Mouse (Mus musculus): ENCODE results near the gene Hcar2. TPM values are rescaled to one million over a fixed set of nuclear protein-coding genes. Genes with fewer than 3 reads are reported as not detected.

The Hcar2 gene
- polyA plus RNA-seq (2014; fragmentation: Nextera tagmentation; extraction: Ambion mirVana): not detected in 2 replicates

- Histone ChIP-seq H3K27me3 (ENCODE audit: control insufficient read depth, insufficient read depth, low read length) (no peaks in the 10 kb centered on the region), H3K9ac (ENCODE audit: low read depth, low read length) (no peak within 1 kb of the TSS), H3K27ac (ENCODE audit: low read depth, low read length) (no peak within 1 kb of the TSS), H3K36me3 (ENCODE audit: control insufficient read depth, insufficient read depth, low read length) (no peaks in the 10 kb centered on the region), H3K4me1 (replicated peaks; ENCODE audit: control insufficient read depth, insufficient read depth, low read length) (no peaks in the 10 kb centered on the region), H3K9me3 (ENCODE audit: control insufficient read depth, low read length) (no peaks in the 10 kb centered on the region), H3K4me2 (replicated peaks; ENCODE audit: low read depth, low read length) (no peak within 1 kb of the TSS), H3K4me3 (ENCODE audit: low read depth, low read length) (no peak within 1 kb of the TSS)
- 89% methylated on average over 12 of the region's 12 CpGs for WGBS
- no peak for DNase-seq (ENCODE audit: low spot score)
- no peak for ATAC-seq (ENCODE audit: low FRiP score)
Observed at GRCm38 (mm10) chr5:123865365-123865764, at the start of gene Hcar2. TSS of gene Hcar2 (minus strand) at chr5:123865499.

- Histone ChIP-seq H3K27ac (ENCODE audit: low read depth, low read length) (no peak overlapping the region), H3K27me3 (ENCODE audit: control insufficient read depth, insufficient read depth, low read length) (no peaks in the 10 kb centered on the region), H3K4me3 (ENCODE audit: low read depth, low read length) (no peak overlapping the region), H3K9ac (ENCODE audit: low read depth, low read length) (no peak overlapping the region), H3K9me3 (ENCODE audit: control insufficient read depth, low read length) (no peaks in the 10 kb centered on the region), H3K4me2 (replicated peaks; ENCODE audit: low read depth, low read length) (no peak overlapping the region), H3K36me3 (ENCODE audit: control insufficient read depth, insufficient read depth, low read length) (no peaks in the 10 kb centered on the region), H3K4me1 (replicated peaks; ENCODE audit: control insufficient read depth, insufficient read depth, low read length) (no peaks in the 10 kb centered on the region)
- ATAC-seq (ENCODE audit: low FRiP score) (no peak), DNase-seq (ENCODE audit: low spot score) (no peak)
- WGBS: 94% methylated on average over 3 of the region's 3 CpGs
Observed at GRCm38 (mm10) chr5:123914852-123915251, 49.6 kb upstream of the Hcar2 start.

- Histone ChIP-seq H3K36me3 (ENCODE audit: control insufficient read depth, insufficient read depth, low read length) (peaks cover 3% of the 10 kb centered on the region; the same call in 1 of the 2 replicates), H3K27me3 (ENCODE audit: control insufficient read depth, insufficient read depth, low read length) (no peaks in the 10 kb centered on the region), H3K9me3 (ENCODE audit: control insufficient read depth, low read length) (no peaks in the 10 kb centered on the region), H3K27ac (ENCODE audit: low read depth, low read length) (peak overlapping the region; percentile 80), H3K4me1 (replicated peaks; ENCODE audit: control insufficient read depth, insufficient read depth, low read length) (0 out of 2 replicates have a peak, but pooled peaks cover 2% of the 10 kb centered on the region), H3K4me2 (replicated peaks; ENCODE audit: low read depth, low read length) (peak overlapping the region; percentile 86), H3K9ac (ENCODE audit: low read depth, low read length) (peak overlapping the region; percentile 97), H3K4me3 (ENCODE audit: low read depth, low read length) (peak overlapping the region; percentile 96)
- WGBS: 5% methylated on average over 10 of the region's 10 CpGs
- no peak; the same call in 1 of the 2 replicates for ATAC-seq (ENCODE audit: low FRiP score)
- DNase-seq (ENCODE audit: low spot score): no peak
Observed at GRCm38 (mm10) chr5:123907631-123907977, 42.3 kb upstream of the Hcar2 start.

DNA sequence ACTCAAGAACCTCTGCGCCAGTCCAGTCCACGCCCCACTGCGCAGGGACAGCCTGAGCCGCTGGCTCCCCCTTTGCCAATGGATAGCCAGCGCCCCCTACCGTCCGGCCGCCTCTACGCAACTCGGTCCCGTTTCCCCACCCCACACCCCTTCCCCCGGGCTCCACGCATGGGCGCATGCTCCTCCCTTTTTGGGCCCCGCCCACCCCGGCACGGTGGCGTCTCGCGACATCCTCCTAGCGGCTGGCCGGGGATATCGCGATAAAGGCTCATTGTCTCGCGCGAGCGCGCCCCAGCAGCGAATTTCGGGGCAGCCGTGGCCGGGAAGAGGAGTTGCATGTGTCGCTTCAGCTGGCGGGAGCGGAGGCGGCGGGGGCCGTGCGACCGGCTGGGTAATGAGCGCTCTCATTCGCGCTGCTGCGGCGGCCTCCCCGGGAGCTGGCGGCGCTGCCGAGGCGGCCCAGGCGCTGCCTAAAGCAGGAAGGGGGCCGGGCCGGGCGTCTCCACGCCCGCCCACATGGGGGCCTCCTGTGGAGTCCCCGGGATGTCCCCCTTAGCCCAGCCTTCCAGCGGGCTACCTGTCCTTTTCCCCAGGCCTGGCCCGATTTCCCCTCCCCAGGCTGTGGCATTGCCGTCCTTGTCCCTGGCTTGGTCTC, 41.8 kb upstream of the Hcar2 start, which contains the start of gene Denr:
Gene Denr (plus strand): TSS at position 200 of the 655 bp plus-strand sequence.
- Histone ChIP-seq H3K9ac (ENCODE audit: low read depth, low read length) (peak within 1 kb of the TSS; percentile 97), H3K4me1 (replicated peaks; ENCODE audit: control insufficient read depth, insufficient read depth, low read length) (0 out of 2 replicates have a peak, but pooled peaks cover 2% of the 10 kb centered on the region), H3K4me2 (replicated peaks; ENCODE audit: low read depth, low read length) (peak within 1 kb of the TSS; percentile 86), H3K4me3 (ENCODE audit: low read depth, low read length) (peak within 1 kb of the TSS; percentile 96), H3K36me3 (ENCODE audit: control insufficient read depth, insufficient read depth, low read length) (peaks cover 3% of the 10 kb centered on the region; the same call in 1 of the 2 replicates), H3K27me3 (ENCODE audit: control insufficient read depth, insufficient read depth, low read length) (no peaks in the 10 kb centered on the region), H3K9me3 (ENCODE audit: control insufficient read depth, low read length) (no peaks in the 10 kb centered on the region), H3K27ac (ENCODE audit: low read depth, low read length) (peak within 1 kb of the TSS; percentile 80)
- DNase-seq (ENCODE audit: low spot score) (peak; percentile 100), ATAC-seq (ENCODE audit: low FRiP score) (peak; percentile 98)
- WGBS: under 1% methylated on average over 49 of the region's 61 CpGs

GRCm38 (mm10) chr5:123906146-123906975, 41.1 kb upstream of the Hcar2 start:
- Histone ChIP-seq H3K27me3 (ENCODE audit: control insufficient read depth, insufficient read depth, low read length) (no peaks in the 10 kb centered on the region), H3K4me2 (replicated peaks; ENCODE audit: low read depth, low read length) (no peak overlapping the region), H3K9ac (ENCODE audit: low read depth, low read length) (no peak overlapping the region), H3K27ac (ENCODE audit: low read depth, low read length) (no peak overlapping the region), H3K36me3 (ENCODE audit: control insufficient read depth, insufficient read depth, low read length) (peaks cover 3% of the 10 kb centered on the region; the same call in 1 of the 2 replicates), H3K4me1 (replicated peaks; ENCODE audit: control insufficient read depth, insufficient read depth, low read length) (0 out of 2 replicates have a peak, but pooled peaks cover 2% of the 10 kb centered on the region), H3K9me3 (ENCODE audit: control insufficient read depth, low read length) (no peaks in the 10 kb centered on the region), H3K4me3 (ENCODE audit: low read depth, low read length) (no peak overlapping the region; the same call in 1 of the 2 replicates)
- WGBS: 76% methylated on average over 17 of the region's 17 CpGs
- no peak for ATAC-seq (ENCODE audit: low FRiP score)
- no peak for DNase-seq (ENCODE audit: low spot score)

- Histone ChIP-seq H3K36me3 (ENCODE audit: control insufficient read depth, insufficient read depth, low read length) (peaks cover 3% of the 10 kb centered on the region; the same call in 1 of the 2 replicates), H3K9me3 (ENCODE audit: control insufficient read depth, low read length) (no peaks in the 10 kb centered on the region), H3K27ac (ENCODE audit: low read depth, low read length) (no peak overlapping the region), H3K27me3 (ENCODE audit: control insufficient read depth, insufficient read depth, low read length) (no peaks in the 10 kb centered on the region), H3K4me1 (replicated peaks; ENCODE audit: control insufficient read depth, insufficient read depth, low read length) (0 out of 2 replicates have a peak, but pooled peaks cover 2% of the 10 kb centered on the region), H3K4me2 (replicated peaks; ENCODE audit: low read depth, low read length) (no peak overlapping the region), H3K9ac (ENCODE audit: low read depth, low read length) (no peak overlapping the region), H3K4me3 (ENCODE audit: low read depth, low read length) (no peak overlapping the region)
- DNase-seq (ENCODE audit: low spot score) (no peak), ATAC-seq (ENCODE audit: low FRiP score) (no peak)
- 74% methylated on average over 11 of the region's 11 CpGs for WGBS
Observed at GRCm38 (mm10) chr5:123904059-123904672, 38.9 kb upstream of the Hcar2 start.

- ATAC-seq (ENCODE audit: low FRiP score) (no peak), DNase-seq (ENCODE audit: low spot score) (no peak)
- Histone ChIP-seq H3K4me2 (replicated peaks; ENCODE audit: low read depth, low read length) (no peak overlapping the region), H3K36me3 (ENCODE audit: control insufficient read depth, insufficient read depth, low read length) (no peaks in the 10 kb centered on the region), H3K4me1 (replicated peaks; ENCODE audit: control insufficient read depth, insufficient read depth, low read length) (no peaks in the 10 kb centered on the region), H3K27ac (ENCODE audit: low read depth, low read length) (no peak overlapping the region), H3K4me3 (ENCODE audit: low read depth, low read length) (no peak overlapping the region), H3K9me3 (ENCODE audit: control insufficient read depth, low read length) (no peaks in the 10 kb centered on the region), H3K27me3 (ENCODE audit: control insufficient read depth, insufficient read depth, low read length) (no peaks in the 10 kb centered on the region), H3K9ac (ENCODE audit: low read depth, low read length) (no peak overlapping the region)
- 89% methylated on average over 13 of the region's 13 CpGs for WGBS
Observed at GRCm38 (mm10) chr5:123897352-123897751, 32.1 kb upstream of the Hcar2 start.

DNA sequence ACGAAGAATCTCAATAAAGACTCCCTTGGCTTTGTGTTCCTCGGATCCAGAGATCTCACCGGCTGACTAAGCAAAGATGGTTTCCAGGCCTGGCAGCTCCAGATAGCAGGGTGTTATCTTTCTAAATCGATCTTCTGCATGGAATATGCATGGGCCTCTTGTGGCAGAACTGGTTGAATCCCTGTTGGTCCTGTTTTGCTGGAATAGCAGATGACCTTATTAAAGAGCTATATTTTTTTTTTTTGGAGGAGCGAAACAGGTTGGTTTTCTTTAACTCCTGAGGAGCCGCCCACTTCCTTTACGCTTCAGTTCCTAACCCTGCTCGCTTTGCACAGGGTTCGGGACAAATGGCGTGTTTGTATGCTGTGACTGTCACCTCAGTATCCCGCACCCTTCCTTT, 31.1 kb upstream of the Hcar2 start:
- Histone ChIP-seq H3K27ac (ENCODE audit: low read depth, low read length) (no peak overlapping the region), H3K27me3 (ENCODE audit: control insufficient read depth, insufficient read depth, low read length) (no peaks in the 10 kb centered on the region), H3K36me3 (ENCODE audit: control insufficient read depth, insufficient read depth, low read length) (no peaks in the 10 kb centered on the region), H3K4me2 (replicated peaks; ENCODE audit: low read depth, low read length) (no peak overlapping the region), H3K4me3 (ENCODE audit: low read depth, low read length) (no peak overlapping the region), H3K9me3 (ENCODE audit: control insufficient read depth, low read length) (no peaks in the 10 kb centered on the region), H3K9ac (ENCODE audit: low read depth, low read length) (no peak overlapping the region), H3K4me1 (replicated peaks; ENCODE audit: control insufficient read depth, insufficient read depth, low read length) (no peaks in the 10 kb centered on the region)
- ATAC-seq (ENCODE audit: low FRiP score) (no peak), DNase-seq (ENCODE audit: low spot score) (no peak)
- WGBS: 88% methylated on average over 11 of the region's 11 CpGs
